Mouse (Mus musculus): ENCODE results near the gene Pcsk2. TPM values are rescaled to one million over a fixed set of nuclear protein-coding genes. Genes with fewer than 3 reads are reported as not detected.

Pcsk2 gene
- polyA plus RNA-seq, 1 experiment from 2014 or later = 12.3 TPM

DNA sequence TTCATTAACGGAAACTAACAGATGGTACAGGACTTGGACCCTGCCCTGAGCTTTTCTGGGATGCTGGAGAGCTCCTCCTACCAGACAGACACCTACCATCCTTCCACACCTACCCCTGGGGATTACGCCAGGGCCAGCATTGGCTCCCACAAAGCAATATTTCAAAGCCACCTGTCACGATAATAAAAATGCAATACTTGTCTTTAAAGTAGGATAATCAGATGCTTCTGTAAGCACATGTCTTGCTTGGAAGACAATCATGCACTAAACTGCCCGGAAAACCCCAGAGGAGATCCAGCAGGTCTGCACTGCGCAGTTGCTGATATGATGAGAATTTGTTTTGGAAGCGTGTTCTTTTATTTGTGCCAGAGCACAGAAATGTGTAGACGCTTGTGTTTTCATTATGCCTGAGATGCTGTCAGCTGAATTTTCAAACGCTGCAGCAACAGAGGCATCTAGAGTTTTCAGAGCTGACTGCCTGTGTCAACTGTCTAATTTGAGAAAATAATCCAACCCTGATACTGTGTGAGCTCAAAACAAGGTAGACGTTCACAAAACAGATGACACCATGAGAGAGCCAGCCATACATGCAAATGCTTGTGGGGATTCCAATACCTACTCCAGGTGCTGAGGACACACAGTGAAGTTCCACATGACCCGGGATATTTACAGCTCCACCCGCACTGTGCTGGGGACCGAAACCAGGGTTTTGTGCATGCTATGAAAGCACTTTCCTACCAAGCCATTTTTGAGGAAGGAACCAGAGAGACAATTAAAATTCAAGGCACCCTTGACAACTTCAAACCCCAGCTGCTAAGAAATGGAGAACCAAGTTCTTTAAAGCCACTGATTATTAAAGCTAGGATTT lies 305.6 kb downstream of the Pcsk2 start:
- no peaks in the 10 kb centered on the region for H3K27me3 ChIP-seq (replicated peaks)
- H3K9ac ChIP-seq = no peak overlapping the region
- 84% methylated on average over 12 of the region's 12 CpGs for WGBS
- no peak for ATAC-seq (ENCODE audit: low FRiP score, low read depth)
- no peak overlapping the region for H3K4me2 ChIP-seq (replicated peaks)
- H3K36me3 ChIP-seq = no peaks in the 10 kb centered on the region
- no peaks in the 10 kb centered on the region for H3K4me1 ChIP-seq
- no peak overlapping the region for H3K27ac ChIP-seq
- H3K4me3 ChIP-seq = no peak overlapping the region
- H3K9me3 ChIP-seq = no peaks in the 10 kb centered on the region

DNA sequence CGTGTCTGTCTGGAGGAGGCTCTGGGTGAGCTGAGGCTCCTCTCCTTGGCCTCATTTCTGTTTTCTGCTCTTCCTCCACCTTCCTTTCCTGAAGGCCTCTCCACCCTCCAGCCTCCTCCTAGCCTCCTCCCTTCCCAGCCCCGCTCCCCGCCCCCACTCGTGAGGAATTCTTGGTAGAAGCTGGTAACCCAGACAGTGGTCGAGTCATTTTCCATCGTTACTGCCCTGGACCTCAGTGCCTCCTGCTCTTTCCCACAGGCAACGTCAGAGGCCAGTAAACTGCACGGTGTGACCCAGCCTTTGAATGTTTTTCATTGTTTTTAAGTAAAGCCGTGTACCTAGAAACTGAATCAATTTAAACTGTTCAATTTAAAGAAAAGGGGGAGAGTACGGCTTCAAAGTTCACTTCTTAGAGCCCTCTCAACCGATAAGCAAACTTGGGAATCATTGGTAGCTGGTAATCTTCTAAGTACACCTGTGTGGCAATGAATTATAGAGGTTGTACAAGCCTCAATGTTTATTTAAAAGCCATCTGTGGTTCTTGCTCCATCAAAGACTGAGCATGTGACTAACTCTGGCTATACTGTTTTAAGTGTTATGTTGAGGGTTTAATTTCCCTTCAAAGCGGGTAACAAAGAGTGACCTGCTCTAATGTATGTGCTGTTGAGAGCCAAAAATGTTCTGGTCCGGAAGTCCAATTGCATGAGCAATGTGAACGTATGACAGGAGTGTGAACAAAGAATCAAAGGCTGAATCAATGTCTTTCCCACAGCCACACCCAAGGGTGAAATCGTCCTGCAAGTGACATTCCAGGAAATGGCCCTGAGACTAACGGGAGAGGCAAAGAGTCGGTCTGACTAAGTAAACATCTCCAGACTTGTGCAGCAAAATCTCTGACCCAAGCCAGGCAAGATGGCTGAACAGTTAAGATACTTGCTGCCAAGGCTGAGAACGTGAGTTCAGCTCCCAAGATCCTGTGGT lies 306.6 kb downstream of the Pcsk2 start:
- ATAC-seq (ENCODE audit: low FRiP score, low read depth) = no peak
- no peak overlapping the region for H3K4me3 ChIP-seq
- no peaks in the 10 kb centered on the region for H3K36me3 ChIP-seq
- no peaks in the 10 kb centered on the region for H3K27me3 ChIP-seq (replicated peaks)
- 69% methylated on average over 18 of the region's 18 CpGs for WGBS
- no peaks in the 10 kb centered on the region for H3K9me3 ChIP-seq
- no peaks in the 10 kb centered on the region for H3K4me1 ChIP-seq
- no peak overlapping the region for H3K4me2 ChIP-seq (replicated peaks)
- no peak overlapping the region for H3K27ac ChIP-seq
- no peak overlapping the region for H3K9ac ChIP-seq

DNA sequence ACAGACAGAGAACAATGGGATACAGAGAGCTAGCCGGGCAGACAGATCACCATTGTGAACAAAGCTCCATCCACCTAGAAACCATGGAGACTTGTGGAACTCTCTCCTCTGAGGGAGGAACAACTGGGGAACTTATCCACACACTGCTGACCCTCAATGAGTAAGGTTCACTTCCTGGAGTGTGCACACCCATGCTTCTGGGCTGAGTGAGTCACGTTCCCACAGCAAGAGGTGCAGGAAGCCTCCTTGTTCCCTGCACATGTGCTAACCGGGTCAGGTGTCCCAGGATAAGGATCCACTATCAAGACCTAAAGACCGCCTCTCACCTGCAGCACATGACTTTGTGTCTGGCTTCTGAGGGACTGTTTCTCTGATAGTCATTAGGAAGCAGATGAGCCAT lies 307.5 kb downstream of the Pcsk2 start:
- Histone ChIP-seq H3K9ac (no peak overlapping the region), H3K4me1 (no peaks in the 10 kb centered on the region), H3K4me3 (no peak overlapping the region), H3K27ac (no peak overlapping the region), H3K27me3 (replicated peaks) (no peaks in the 10 kb centered on the region), H3K9me3 (no peaks in the 10 kb centered on the region), H3K4me2 (replicated peaks) (no peak overlapping the region), H3K36me3 (no peaks in the 10 kb centered on the region)
- no peak for ATAC-seq (ENCODE audit: low FRiP score, low read depth)
- WGBS = 79% methylated on average over 4 of the region's 4 CpGs

DNA sequence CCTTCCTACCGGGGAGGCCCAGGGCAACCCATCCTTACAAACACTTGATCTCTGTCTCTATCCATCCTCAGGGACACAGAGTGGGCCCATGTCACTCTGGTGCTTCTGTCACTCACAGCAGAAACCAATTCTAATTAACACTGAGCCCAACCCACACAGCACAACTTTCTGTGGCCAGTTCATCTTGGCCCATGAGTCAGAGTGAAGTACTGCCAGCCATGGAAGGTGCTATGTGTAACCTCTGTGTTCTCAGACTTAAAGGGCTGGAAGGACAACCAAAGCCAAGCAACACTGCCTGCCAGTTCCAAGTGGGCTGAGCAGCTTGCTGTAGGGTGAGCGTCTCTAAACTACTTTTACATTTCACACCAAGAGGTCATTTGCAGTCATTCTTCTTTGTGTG lies 313.2 kb downstream of the Pcsk2 start:
- Histone ChIP-seq H3K4me3 (no peak overlapping the region), H3K36me3 (no peaks in the 10 kb centered on the region), H3K9ac (no peak overlapping the region), H3K27ac (no peak overlapping the region), H3K4me2 (replicated peaks) (no peak overlapping the region), H3K9me3 (no peaks in the 10 kb centered on the region), H3K4me1 (no peaks in the 10 kb centered on the region), H3K27me3 (replicated peaks) (no peaks in the 10 kb centered on the region)
- ATAC-seq (ENCODE audit: low FRiP score, low read depth) = no peak
- 85% methylated on average over 2 of the region's 2 CpGs for WGBS

DNA sequence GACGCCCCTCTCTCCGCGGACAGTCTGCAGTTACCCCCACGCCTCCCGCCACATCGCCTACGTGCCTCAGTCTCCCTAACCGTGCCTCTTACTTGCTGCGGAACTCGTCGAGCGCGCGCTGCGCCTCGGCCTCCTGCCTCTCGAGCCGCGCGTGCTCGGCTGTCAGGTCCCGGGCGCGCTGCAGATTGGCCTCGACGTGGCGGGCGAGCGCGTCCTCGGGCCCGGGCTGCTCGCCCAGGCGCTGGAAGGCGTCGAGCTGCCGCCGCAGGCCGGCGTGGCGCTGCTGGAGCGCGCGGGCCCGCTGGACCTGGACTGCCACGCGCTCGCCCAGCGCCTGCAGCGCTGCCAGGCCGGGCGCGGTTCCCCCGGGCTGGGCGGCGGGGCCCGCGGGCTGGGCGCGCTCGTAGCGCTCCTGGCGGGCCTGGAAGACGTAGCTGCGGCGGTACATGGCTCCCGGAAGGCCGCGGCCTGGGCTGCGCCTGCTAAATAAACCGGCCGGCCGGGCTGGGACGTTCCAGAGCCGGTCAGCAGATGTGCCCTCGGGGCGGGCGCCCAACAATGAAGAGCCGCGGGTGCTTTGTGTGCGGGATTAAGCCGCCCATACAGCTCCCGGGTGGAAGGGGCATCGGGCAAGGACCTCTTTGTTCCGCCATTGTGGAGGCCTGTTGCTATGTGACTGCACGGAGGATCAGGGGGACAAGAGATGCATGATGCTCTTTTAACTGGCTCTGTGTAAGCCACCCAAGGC lies 316.7 kb downstream of the Pcsk2 start, which contains the start of gene Bfsp1:
Bfsp1 (minus strand) TSS at position 690 of the 748 bp plus-strand sequence.
- 2% methylated on average over 84 of the region's 86 CpGs for WGBS
- Histone ChIP-seq H3K27me3 (replicated peaks) (no peaks in the 10 kb centered on the region), H3K27ac (peak within 1 kb of the TSS; percentile 37; the same call in 1 of the 2 replicates), H3K9ac (peak within 1 kb of the TSS; percentile 76), H3K36me3 (no peaks in the 10 kb centered on the region), H3K4me2 (replicated peaks) (peak within 1 kb of the TSS; percentile 73), H3K9me3 (no peaks in the 10 kb centered on the region), H3K4me1 (no peaks in the 10 kb centered on the region), H3K4me3 (peak within 1 kb of the TSS; percentile 45)
- ATAC-seq (ENCODE audit: low FRiP score, low read depth) = peak; percentile 81

- H3K9me3 ChIP-seq = no peaks in the 10 kb centered on the region
- no peaks in the 10 kb centered on the region for H3K36me3 ChIP-seq
- no peaks in the 10 kb centered on the region for H3K4me1 ChIP-seq
- H3K27me3 ChIP-seq (replicated peaks) = no peaks in the 10 kb centered on the region
- ATAC-seq (ENCODE audit: low FRiP score, low read depth) = no peak
- no peak overlapping the region for H3K9ac ChIP-seq
- 63% methylated on average over 8 of the region's 8 CpGs for WGBS
- no peak overlapping the region for H3K27ac ChIP-seq
- H3K4me3 ChIP-seq = no peak overlapping the region
- no peak overlapping the region for H3K4me2 ChIP-seq (replicated peaks)
Observed at GRCm38 (mm10) chr2:143864600-143864999, 318.6 kb downstream of the Pcsk2 start.
